Comparison of ENCODE assay signal across 29 mouse cellular contexts in the genomic region with DNA sequence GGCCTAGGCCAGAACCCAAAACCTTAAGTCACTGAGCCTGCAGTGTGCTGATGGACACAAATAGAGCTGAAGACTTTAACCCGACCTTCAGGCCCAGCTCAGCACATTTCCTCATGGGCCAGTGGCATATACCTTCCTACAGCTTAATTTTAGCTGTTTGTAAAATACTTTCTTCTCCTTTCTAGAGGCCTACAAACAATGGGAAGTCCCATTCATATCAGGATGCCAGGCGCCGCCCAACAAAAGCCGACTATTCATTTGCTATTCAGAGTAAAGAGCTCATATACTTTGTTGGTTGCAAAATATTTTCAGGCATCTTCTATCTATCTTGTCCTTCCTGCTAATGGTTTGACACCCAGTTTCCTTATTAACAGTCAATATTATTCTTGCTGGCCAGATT. TPM values are rescaled to one million over a fixed set of nuclear protein-coding genes. Genes with fewer than 3 reads are reported as not detected.
DNase-seq lines count a peak whose midpoint lies in the region; TF ChIP-seq lines count a peak whose summit lies in the region.
"Had no signal": no experiment of that assay in that cellular context is flagged by ENCODE, and none has a peak within 500 bp of the region (broad histone marks: within the 10 kb centered on the region; RNA-seq: fewer than 3 reads in every experiment).

No protein-coding gene starts in this region.

- H3K9me3 ChIP-seq in heart, embryonic 10.5 days, result no peaks in the 10 kb centered on the region
- no peaks in the 10 kb centered on the region for H3K9me3 ChIP-seq in MEL (replicated peaks; ENCODE audit: insufficient read depth, low read length)
- H3K9me3 ChIP-seq: G1E had no signal

- H3K27ac ChIP-seq in heart, embryonic 10.5 days, result no peak overlapping the region
- peak overlapping the region; percentile 30; the same call in 1 of the 2 replicates for H3K27ac ChIP-seq in MEL (ENCODE audit: control insufficient read depth, low read depth, low read length)

- H3K4me1 ChIP-seq in heart, embryonic 10.5 days, result no peaks in the 10 kb centered on the region
- peaks cover 2 to 12% of the 10 kb centered on the region in 2 experiments for H3K4me1 ChIP-seq in MEL (ENCODE audit: control insufficient read depth in 1 of 2, insufficient read depth in 2 of 2, low read length in 2 of 2)

- TF ChIP-seq POLR2A in MEL (IDR thresholded peaks at IDR 0.05; ENCODE audit: control insufficient read depth in 1 of 2, insufficient read depth in 1 of 2, low read depth in 1 of 2, low read length in 2 of 2, poor library complexity in 1 of 2), result no peak

- no peaks in the 10 kb centered on the region for H3K27me3 ChIP-seq in heart, embryonic 10.5 days (ENCODE audit: insufficient read depth, poor library complexity, severe bottlenecking)
- H3K27me3 ChIP-seq in MEL (ENCODE audit: control insufficient read depth in 1 of 2, insufficient read depth in 2 of 2, low read length in 2 of 2), result no peaks in the 10 kb centered on the region
- H3K27me3 ChIP-seq: CH12.LX had no signal

- H3K36me3 ChIP-seq in heart, embryonic 10.5 days, result no peaks in the 10 kb centered on the region
- H3K36me3 ChIP-seq in MEL (ENCODE audit: control insufficient read depth in 1 of 2, insufficient read depth in 2 of 2, low read length in 2 of 2), result peaks cover 0 to 5% of the 10 kb centered on the region in 2 experiments; a peak in 2 of 4 replicates
- H3K36me3 ChIP-seq: G1E had no signal

- no peak for TF ChIP-seq RAD21 in MEL (IDR thresholded peaks at IDR 0.05; ENCODE audit: low read depth, low read length)

- peak; percentile 21 for DNase-seq in heart, adult 11 months
- no peak for DNase-seq in heart, postnatal 4 days
- DNase-seq in heart, embryonic 10.5 days (ENCODE audit: low spot score), result peak; percentile 66
- DNase-seq in heart, adult 18-20 months, result no peak
- peak; percentile 51 for DNase-seq in MEL (ENCODE audit: low read depth, low spot score)
- peak; percentile 40 for DNase-seq in MEL-GATA-1-ER (ENCODE audit: extremely low read depth, low read depth)
- no peak for DNase-seq in layer of hippocampus, adult 18-20 months (ENCODE audit: low spot score in 2 of 2)
- DNase-seq in embryo, embryonic 9.5 days (ENCODE audit: extremely low spot score), result no peak
- DNase-seq: adrenal gland, adult 2 months; adrenal gland, adult 8-10 months; adrenal gland, postnatal 10 days; adrenal gland, postnatal 14 days; adrenal gland, postnatal 25 days; adrenal gland, postnatal 36 days; B cell, adult 2 months; cerebellum, adult 11 months; cerebellum, adult 11-12 months; cerebellum, adult 18-20 months; cerebellum, adult 2 months had no signal

- TF ChIP-seq CTCF in MEL (IDR thresholded peaks at IDR 0.05 in 2 of 3, conservative IDR thresholded peaks at IDR 0.05 in 1 of 3; ENCODE audit: control insufficient read depth in 1 of 3, insufficient read depth in 1 of 3, low read depth in 2 of 3, low read length in 3 of 3, poor library complexity in 1 of 3, severe bottlenecking in 1 of 3), result no peak

- no peak for TF ChIP-seq EP300 in MEL (IDR thresholded peaks at IDR 0.05; ENCODE audit: low read depth in 1 of 2, low read length in 2 of 2)

- no peaks in the 10 kb centered on the region for H3K79me2 ChIP-seq in MEL (ENCODE audit: control insufficient read depth, insufficient read depth, low read length, poor library complexity)

- no peak overlapping the region for H3K4me3 ChIP-seq in heart, embryonic 10.5 days
- H3K4me3 ChIP-seq in MEL (ENCODE audit: control insufficient read depth in 1 of 2, insufficient read depth in 1 of 2, low read depth in 2 of 2, low read length in 2 of 2), result no peak overlapping the region

- WGBS in heart, embryonic 10.5 days, result 79% methylated on average over 4 of the region's 4 CpGs

- no peak overlapping the region for H3K9ac ChIP-seq in MEL (ENCODE audit: control insufficient read depth, low read depth, low read length, poor library complexity, severe bottlenecking)

TF ChIP-seq in MEL, 35 proteins besides CTCF, POLR2A, EP300 and RAD21:
- TF ChIP-seq MXI1 (IDR thresholded peaks at IDR 0.05; ENCODE audit: low read depth, low read length) (no peak), NRF1 (IDR thresholded peaks at IDR 0.05; ENCODE audit: insufficient read depth, low read depth, low read length, poor library complexity, severe bottlenecking) (no peak), POLR2AphosphoS5 (IDR thresholded peaks at IDR 0.05; ENCODE audit: borderline replicate concordance, low read depth, low read length) (no peak), MAFK (IDR thresholded peaks at IDR 0.05; ENCODE audit: borderline replicate concordance, low read depth, low read length) (no peak), ETS1 (IDR thresholded peaks at IDR 0.05; ENCODE audit: low read depth, low read length) (no peak), ZNF384 (IDR thresholded peaks at IDR 0.05; ENCODE audit: low read depth, low read length) (no peak), MYB (IDR thresholded peaks at IDR 0.05; ENCODE audit: low read depth, low read length) (no peak), POLR2AphosphoS2 (IDR thresholded peaks at IDR 0.05; ENCODE audit: low read length) (no peak), TBP (IDR thresholded peaks at IDR 0.05; ENCODE audit: low read depth, low read length) (no peak), CHD1 (IDR thresholded peaks at IDR 0.05; ENCODE audit: low read depth, low read length) (no peak), E2F4 (IDR thresholded peaks at IDR 0.05; ENCODE audit: borderline replicate concordance, low read depth, low read length) (no peak), MEF2A (IDR thresholded peaks at IDR 0.05; ENCODE audit: extremely low read depth, insufficient replicate concordance, low read depth, low read length, poor library complexity, severe bottlenecking) (no peak), UBTF (IDR thresholded peaks at IDR 0.05; ENCODE audit: borderline replicate concordance, insufficient read depth, low read depth, low read length) (no peak), USF1 (IDR thresholded peaks at IDR 0.05; ENCODE audit: low read depth, low read length) (no peak), MAX (IDR thresholded peaks at IDR 0.05; ENCODE audit: low read length) (no peak), GABPA (IDR thresholded peaks at IDR 0.05; ENCODE audit: low read depth, low read length) (no peak), ZC3H11A (IDR thresholded peaks at IDR 0.05; ENCODE audit: low read depth, low read length) (no peak), ZKSCAN1 (IDR thresholded peaks at IDR 0.05; ENCODE audit: low read depth, low read length) (no peak), BHLHE40 (IDR thresholded peaks at IDR 0.05; ENCODE audit: borderline replicate concordance, low read depth, low read length) (no peak), NELFE (IDR thresholded peaks at IDR 0.05; ENCODE audit: low read depth, low read length) (no peak)

RNA-seq across cellular contexts. Expression of a gene that starts 40.8 kb away (rescaled TPM):
- under 1 TPM; 0.07 to 0.55 TPM for total RNA-seq in heart, postnatal 4 days (2021)
- 0.10 TPM in 2 replicates for polyA plus RNA-seq in heart, embryonic 10.5 days (2016; fragmentation: Nextera tagmentation; extraction: Ambion mirVana)
- total RNA-seq in heart, adult 18-20 months (2021), result under 1 TPM; 0.10 to 0.49 TPM
- not detected in 2 replicates for total RNA-seq in MEL (2012; rRNA removed)
- under 1 TPM in 1 of 2 experiments, not detected in 1; 0.19 TPM for polyA plus RNA-seq in MEL (2012; ENCODE audit: insufficient read depth in 1 of 2, insufficient read length in 2 of 2, low read depth in 1 of 2, low replicate concordance in 2 of 2, missing spikeins in 1 of 2)
- total RNA-seq in layer of hippocampus, adult 18-20 months (2021), result not detected
- total RNA-seq: adrenal gland, adult 18-20 months; adrenal gland, adult 2 months; adrenal gland, adult 8-10 months; adrenal gland, postnatal 14 days; adrenal gland, postnatal 25 days; adrenal gland, postnatal 36 days; adrenal gland, postnatal 4 days; CH12.LX; ES-E14 had no signal
- polyA plus RNA-seq: activated CD4-positive, CD25-positive, alpha-beta regulatory T cell, adult 4 months; adrenal gland, adult 2 months; brain, embryonic 14.5 days; C2C12; CD4-positive, CD25-positive, alpha-beta regulatory T cell, adult 4 months; cerebellum, adult 2 months; G1E; Patski had no signal

Comparison
In these comparisons a context has a peak if more than half of its experiments do, and no peak if none do; other contexts are left out.
1. DNase-seq: peak in heart, adult 11 months (single experiment), heart, embryonic 10.5 days (single experiment), MEL (single experiment) and MEL-GATA-1-ER (single experiment); none in heart, postnatal 4 days (single experiment), heart, adult 18-20 months (0 of 2), layer of hippocampus, adult 18-20 months (0 of 2) and embryo, embryonic 9.5 days (single experiment).